Mouse (Mus musculus) common myeloid progenitor, adult 5-6 weeks (primary cell): ENCODE measurements around the gene Tmcc3. TPM values are rescaled to one million over a fixed set of nuclear protein-coding genes. Genes with fewer than 3 reads are reported as not detected.

ENCODE experiments used
- ATAC-seq: replicated peaks from 2 replicates; pipeline ENCODE4 v1.8.0; 2016; ENCODE audit warnings: low read depth, mild to moderate bottlenecking, moderate TSS enrichment, inconsistent platforms; ENCODE audit not compliant: poor library complexity, severe bottlenecking
- total RNA-seq: library from RNA; stranded (forward); fragments of 200-1000, 187-1606 nt; gene quantifications from 2 replicates; pipeline ENCODE4 v1.2.3, GENCODE M21; 2017

Gene Tmcc3
- total RNA-seq, 1 experiment from 2014 or later, result 0.37 TPM

DNA sequence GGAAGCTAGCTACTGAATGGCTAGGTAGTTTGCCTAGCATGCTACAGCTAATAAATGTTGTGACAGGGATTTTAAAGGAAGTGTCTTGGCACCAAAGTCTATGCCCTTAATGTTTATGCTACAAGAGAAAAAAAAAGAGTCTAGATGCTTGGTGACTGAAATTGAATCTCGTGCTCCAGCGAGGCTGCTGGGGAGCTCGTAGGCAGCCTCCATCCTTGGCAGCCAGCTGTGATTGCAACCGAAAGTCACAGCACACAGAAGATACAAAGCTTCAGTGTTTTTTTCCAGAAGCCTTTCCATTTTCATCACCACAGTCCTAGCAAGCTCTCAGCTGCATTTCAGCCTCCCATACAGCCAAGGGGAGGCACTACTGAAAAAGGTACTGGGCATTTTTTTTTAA lies 6.8 kb downstream of the Tmcc3 start:
- no peak for ATAC-seq

DNA sequence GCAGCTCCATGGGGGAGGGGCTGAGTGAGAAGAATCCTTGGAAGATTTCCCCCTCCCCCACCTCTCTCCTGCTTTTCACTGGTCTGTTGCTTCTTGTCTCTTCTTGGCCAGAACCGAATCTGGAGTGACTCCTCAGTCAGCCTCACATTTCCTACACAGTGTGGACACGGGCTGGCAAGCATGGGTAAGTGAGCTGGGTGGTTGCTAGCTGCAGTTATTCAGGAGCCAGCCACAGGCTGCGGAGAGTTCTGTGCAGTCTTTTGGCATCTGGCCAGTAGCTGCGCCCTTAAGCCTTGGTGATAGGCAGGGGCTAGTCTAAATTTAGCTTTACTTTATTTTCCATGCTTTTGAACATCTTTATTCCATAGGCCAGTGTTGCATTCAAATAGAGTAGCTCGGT lies 18.2 kb downstream of the Tmcc3 start:
- no peak; the same call in 1 of the 2 replicates for ATAC-seq

DNA sequence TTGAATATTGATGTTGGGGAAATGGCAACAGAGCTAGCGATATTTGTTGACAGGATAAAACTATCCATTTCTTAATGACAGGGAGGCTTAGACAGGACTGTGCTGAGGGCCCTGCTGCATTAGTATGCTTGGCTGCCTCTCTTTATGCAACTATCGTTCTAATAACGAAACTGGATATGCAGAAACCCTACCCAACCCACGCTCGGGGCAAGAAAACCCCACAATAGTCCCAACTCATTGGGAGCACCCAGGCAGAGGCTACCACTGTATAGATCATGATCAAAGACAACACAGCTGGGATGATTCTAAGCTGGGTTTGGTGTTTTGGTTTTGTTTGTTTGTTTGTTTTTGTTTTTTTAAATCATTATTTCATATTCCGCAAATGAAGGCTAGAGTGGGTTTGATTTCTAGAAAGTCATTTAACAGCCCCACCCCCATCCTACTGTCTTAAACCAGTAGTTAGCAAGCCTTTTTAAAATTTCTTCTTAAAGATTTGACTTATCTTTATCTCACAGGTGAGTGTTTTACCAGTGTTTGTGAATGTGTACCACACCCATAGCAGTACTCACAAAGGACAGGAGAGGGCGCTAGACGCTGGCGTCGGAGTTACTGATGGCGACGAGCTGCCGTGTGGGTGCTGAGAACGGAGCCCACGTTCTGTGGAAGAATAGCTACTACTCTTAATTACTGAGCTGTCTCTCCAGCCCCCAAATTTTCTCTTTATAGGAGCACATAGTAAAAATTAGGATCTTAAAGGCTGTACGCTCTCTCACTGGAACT lies 20.8 kb downstream of the Tmcc3 start:
- ATAC-seq, result no peak

DNA sequence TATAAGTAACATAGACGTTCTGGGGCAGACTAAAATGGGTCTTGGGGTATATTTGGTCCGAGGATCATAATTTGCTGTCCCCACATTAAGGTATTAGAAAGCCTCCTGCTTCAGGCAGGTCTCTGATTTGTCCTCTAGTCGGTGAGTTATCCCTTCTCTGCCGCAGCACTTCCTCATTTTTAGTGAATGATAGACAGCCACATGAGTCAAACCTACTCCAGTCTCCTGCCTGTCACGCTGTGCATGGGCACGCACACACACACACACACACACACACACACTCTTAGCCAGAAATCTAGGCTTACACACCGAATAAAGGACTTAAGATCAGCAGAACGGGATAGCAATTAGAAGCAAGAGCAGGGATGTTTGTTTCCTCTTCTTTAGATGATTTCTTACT lies 21.6 kb downstream of the Tmcc3 start:
- peak; percentile 93 for ATAC-seq

DNA sequence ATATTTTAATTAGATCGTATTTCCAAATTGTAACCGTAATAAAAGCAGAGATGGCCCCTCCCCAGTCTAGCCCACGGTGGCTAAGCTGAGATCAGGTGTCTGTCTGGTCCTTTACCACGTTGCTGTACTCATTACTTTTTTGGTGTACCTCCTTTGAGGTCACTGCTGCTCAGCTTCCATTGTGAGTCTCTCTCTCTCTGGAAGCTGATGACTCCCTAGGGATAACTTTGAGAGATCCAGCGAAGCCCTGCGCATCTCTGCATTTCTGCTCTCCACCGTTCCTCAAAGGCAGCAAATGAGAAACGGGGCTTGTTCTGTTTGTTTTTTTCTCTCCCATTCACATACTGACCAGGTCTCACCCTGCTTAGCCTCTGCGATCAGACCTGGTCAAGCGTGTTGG lies 23.3 kb downstream of the Tmcc3 start:
- ATAC-seq, result no peak

DNA sequence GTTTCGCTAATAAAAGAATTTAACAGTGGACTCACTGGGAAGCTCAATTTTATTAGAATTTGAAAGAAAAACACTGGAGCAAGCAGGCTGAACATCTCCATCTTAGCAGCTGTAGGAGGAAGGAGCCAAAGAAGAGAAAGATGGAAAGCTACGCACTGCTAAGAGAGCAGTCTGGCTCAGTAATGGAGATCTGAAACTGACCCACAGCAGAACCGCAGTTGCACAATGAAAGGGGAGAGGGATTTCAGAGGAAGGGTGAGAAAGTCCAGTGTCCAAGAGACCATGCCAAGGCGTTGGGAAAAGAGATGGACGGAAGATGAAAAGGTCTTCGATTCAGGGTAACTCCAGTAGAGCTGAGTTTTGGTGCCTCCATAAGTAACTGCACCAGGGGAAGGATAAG lies 24.3 kb downstream of the Tmcc3 start:
- no peak for ATAC-seq

DNA sequence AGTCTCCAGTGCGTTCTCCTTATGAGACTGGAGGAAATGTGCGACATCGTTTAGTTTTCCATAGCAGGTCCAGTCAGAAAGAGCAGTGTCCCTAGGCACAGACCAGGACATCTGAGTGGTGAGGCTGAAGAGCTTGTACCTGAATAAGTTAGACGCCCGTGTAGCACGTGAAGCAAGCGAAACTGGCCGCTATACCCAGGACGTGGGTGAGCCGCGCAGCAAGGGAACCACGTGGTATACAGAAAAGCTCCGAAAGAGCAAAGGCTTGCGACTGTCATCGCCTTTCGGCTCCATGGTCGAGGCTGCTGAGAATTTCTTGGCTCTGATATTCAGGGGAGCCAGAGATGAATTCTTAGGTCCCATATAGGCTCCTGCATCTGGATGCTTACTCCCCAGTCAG lies 29.8 kb downstream of the Tmcc3 start:
- ATAC-seq, result no peak

DNA sequence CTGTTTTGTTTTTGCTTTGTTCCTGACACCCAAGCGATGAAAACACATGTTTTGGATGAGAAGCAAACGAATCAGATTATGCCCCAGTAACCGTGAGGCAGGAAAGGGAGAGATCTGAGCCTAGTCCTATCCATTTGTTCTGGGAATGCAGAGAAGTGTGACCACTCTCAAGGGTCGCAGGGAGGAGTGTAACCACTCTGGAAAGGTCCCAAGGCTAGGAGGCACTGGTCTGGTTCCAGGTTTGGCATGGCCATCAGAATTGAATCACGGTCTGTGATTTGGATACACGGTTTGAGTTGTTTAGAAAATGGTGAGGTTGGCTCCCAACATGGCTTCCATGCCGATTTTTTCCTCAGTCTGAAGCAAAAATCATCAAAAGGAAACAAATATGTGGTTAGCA lies 30.5 kb downstream of the Tmcc3 start:
- no peak for ATAC-seq

DNA sequence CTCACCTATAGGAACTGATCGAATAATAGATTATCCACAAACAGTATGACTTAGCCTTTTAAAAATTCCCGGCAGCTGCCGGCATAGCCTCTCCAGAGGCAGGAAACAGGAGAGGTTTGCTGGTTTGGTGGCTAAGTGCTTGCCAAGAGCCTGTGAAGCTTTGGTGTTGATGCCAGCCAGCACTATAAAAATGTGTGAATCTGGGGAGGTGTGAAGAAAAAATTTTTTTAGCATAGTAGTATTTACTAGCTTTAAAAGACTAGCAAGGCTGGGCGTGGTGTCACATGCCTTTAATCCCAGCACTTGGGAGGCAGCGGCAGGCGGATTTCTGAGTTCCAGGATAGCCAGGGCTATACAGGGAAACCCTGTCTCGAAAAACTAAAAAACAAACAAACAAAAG lies 31.8 kb downstream of the Tmcc3 start:
- no peak for ATAC-seq

DNA sequence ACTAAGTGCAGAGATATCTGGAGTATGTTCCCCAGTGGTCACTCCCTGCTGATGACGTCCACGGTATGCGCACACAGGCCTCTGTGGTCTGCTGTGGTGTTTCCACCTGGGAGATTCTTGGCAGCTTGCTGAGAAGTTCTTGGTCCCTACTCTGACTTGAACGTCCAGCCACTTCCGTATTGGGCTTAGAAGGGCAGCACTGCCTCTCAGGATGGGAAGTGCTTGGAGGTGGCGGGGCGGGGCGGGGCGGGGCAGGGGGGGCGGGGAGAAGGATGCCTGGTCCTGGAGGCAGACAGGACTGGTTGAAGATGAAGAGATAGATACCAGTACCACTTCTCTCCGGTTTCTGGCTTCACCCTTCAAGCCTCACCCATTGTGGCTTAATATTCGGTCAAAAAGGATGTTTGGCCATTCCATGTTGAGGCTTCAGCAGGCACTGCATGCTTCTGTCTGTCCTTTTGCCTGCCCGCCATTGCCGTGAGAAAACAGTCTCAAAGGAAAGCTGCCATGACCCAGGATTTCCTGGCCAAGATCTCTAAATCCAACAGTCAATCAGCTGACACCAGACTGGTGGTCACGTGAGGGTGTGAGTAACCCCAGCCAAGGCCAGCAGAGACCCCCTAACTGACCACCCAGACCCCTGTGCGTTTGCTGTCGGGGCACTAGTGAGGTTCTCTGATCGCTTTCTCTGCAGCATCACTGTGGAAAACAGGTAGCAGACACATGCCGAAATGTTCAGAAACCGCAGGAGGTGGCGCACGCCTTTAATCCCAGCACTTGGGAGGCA lies 33.1 kb downstream of the Tmcc3 start:
- ATAC-seq, result peak; percentile 40; the same call in 1 of the 2 replicates

DNA sequence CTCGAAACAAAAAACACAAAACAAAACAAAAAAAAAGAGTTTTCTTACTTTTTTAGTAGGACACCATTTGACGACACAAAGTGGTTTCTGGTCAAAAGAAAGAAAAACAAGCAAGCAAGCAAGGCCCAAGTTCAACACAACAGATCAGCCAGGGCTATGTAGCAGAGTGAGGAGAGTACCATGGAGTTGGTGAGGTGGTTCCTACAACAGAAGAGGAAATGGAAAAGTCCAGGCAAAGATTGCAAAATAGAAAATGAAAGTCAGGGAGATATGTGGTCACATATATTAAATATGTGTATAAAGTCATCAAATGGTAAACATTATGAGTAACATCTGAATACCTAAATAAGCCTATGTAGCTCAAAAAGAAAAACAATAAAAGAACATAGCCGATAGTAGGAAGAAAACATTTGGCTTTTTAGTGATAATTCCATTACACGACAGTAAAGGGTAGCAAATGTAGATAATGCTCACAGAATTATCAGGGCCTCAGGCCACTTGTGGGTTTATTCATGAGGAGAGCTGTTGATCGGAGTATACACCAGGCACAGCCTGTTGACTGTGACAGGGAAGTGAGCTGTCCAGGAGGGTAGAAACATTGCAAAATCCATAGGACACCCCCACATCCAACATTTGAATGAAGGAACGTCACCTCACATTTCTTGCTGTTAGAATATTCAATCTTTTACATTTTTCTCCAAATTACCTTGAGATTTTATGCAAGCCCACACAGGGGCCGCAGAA lies 33.9 kb downstream of the Tmcc3 start:
- ATAC-seq, result peak; percentile 52; the same call in 1 of the 2 replicates

DNA sequence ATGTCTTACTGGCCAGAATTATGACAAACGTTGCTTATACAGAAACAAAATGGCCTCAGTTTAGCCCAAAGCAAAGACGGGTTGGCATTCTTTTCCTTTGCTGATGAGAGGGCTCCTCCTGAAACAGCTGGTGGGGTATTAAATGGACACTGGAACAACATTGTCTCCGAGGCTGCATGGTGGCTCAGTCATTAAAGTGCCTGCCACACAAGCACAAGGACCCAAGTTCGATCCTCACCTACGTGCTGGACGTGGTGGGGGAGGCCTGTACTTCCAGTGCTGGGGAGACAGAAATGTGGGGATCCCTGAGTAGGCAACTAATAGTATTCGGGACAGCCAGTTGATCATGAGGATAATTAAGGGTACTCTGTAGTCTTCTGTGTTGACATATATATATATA lies 34.8 kb downstream of the Tmcc3 start:
- no peak for ATAC-seq

DNA sequence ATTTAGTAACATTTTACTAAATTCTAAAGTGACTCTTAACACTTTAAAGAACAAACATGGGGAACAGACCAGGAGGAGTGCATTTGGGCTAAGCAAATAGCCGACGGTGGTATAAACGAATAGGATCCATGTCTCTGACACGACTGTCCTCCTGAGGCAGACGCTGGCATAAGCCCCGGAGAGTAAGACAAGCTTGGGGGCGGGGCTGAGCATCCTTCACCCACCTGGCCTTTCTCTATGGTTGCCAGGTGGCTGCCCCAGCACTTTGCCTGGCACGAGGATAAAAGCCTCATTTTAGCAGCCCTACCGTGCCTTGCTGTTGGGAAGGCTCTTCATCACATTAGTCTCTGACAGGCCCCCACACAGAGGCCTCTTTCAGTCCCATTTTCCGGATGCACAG lies 35.5 kb downstream of the Tmcc3 start:
- ATAC-seq, result no peak

DNA sequence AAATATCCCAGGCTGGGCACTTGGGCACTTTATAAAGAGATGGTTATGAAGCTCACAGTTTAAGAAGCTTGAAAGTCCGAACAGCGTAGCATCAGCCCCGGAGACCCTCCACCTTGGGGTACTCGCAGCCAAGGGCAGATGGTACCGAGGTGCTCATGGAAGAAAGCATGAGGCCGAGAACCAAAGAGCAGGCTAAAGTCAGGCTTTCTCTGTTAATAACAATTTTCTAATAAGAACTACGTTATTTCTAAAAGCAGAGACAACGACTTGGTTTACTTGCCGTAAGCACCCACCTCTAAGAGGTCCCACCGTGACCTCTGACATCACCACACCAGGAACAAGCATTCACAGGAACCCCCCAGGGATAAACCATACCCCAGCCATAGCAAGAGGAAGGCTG lies 36.2 kb downstream of the Tmcc3 start:
- no peak for ATAC-seq

DNA sequence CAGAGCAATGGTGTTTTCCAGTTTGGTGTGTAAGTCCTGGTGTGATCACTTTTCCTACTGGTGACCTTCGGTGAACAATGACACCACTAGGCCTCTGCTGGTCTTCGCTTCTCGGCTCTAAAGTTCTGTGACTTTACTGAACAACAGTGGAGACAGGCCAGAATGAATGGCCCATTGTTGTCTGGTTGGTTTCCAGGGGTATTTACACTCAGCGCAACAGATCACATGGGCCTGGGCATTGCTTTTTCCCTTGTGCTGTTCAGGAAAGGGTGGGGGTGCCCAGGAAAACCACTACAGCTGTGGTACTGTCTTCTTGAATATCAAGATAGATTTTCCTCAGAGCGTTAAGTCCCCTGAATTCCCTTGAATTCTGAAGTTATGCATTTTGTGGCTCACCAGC lies 38.5 kb downstream of the Tmcc3 start:
- ATAC-seq, result no peak

DNA sequence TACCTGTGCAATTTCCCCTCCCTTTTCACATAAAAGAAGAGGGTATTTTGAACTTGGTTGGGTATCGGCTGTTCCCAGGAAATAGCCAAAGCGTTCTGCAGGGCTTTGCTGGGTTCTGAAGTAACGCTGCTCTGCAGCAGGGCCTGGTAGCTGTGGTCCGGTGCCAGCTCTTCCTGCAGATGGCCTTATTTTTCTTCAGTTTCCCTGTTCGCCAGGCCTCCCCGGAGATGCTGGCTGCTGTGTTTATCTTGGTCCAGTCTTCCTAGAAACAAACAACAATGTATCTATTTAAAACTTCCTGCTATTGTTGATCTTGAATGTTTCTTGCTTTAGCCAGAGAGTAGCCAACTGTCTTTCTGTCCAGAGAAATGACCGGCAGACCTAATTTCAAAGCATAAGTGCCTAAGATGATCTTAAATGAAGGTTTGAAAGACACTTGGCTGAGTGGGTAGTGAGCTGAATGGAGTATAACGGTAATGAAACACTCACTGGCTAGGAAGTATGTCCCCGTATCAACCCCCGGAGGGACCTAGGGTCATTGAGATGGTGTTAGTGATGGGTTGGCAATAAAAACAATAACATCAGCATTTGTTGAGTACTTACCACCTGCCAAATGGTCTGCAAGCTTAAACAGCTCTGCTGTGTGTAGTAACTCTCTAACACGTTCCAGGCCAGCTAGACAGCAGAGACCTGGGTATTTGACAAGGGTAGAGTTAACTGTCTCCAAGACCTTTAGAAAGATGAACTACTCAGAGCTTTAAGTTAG lies 39.3 kb downstream of the Tmcc3 start:
- ATAC-seq, result no peak

DNA sequence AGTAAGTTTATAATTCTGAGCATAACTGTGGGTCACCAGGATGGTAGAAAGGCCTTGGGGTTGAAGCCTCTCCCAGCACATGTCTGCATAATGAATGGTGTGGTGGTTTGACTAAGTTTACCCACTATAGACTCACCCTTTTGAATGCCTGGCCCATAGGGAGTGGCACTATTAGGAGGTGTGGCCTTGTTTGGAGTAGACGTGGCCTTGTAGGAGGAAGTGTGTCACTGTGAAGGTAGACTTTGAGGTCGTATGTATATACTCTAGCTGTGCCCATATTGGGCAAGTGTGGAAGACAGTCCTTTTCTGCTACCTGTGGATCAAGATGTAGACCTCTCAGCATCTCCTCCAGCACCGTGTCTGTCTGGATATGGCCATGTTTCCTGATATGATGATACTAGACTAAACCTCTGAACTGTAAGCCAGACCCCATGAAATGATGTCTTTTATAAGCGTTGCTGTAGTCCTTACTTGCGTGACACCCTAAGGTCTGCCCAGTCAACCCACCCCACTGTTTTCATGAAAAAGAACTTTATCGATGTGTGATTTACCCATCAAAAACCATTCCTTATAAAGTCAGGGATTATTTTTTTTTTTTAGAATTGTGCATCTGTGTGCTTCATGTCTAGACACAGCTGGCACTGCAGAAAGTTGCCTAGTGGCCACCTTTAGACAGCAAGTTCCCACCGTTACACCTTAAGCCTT lies 40.6 kb downstream of the Tmcc3 start:
- ATAC-seq, result no peak

DNA sequence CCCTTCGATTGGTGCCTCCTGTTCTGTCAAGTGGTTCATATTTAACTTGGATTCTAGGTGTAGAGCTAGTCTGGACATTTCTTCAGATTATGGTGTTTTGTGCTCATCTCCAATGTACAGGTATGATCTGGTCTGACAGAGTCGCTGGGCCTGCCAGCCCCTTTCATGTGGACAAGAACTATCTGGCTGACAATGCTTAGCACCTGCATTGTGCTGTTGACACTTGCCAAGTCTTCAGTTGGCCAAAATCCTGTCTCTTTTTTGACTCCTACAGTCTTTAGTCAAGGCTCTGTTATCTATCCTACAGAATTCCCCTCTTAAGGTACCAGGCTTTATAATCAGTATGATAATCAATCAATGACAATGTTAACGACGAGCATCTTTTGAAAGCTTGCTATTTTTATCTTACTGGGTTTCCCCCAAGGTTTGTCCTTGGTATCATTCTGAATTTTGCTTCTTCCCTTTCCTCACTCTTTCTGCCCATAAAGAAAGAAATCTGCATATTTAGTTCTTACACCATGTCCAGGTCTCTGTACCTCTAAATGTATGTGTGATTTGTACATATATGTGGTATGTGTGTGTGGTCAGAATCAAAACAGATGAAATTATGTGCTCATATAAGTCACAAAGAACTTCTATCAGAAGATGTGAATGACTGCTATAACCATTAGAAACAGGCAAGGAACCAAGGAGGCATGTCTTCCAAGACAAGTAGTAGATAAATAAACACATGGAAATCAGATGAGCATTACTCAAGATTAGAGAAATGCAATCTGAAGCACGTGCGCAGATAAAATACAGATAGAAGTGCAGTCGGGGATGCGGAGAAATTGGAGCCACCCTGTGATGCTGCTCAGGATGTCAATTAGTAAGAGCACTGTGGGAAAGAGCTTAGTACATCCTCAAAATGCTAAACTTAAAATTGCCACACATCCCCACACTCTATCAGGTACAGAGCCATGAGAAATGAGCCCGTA lies 41.4 kb downstream of the Tmcc3 start:
- ATAC-seq, result no peak
